Mouse (Mus musculus) heart, adult 2 months (tissue): Measurements from ENCODE around the gene Tbc1d17. TPM values are rescaled to one million over a fixed set of nuclear protein-coding genes. Genes with fewer than 3 reads are reported as not detected.

ENCODE experiments used
- DNase-seq, 2 experiments: peaks; one replicate each; pipeline ENCODE4 v3.0.0; 2021
- H3K27ac ChIP-seq: fragments of 200-600 bp; 2 replicates; pipeline ENCODE4 v1.8.1; 2022
- H3K27me3 ChIP-seq: fragments of 200-500 bp; 2 replicates; pipeline ENCODE4 v1.6.1; 2012; ENCODE audit warnings: mild to moderate bottlenecking, low read length, inconsistent platforms, mixed read lengths; ENCODE audit not compliant: control insufficient read depth, insufficient read depth
- H3K36me3 ChIP-seq: fragments of 200-500 bp; 2 replicates; pipeline ENCODE4 v1.6.1; 2012; ENCODE audit warnings: low read length, inconsistent platforms; ENCODE audit not compliant: control insufficient read depth, insufficient read depth
- H3K4me1 ChIP-seq: fragments of 200-500 bp; 2 replicates; pipeline ENCODE4 v1.6.1; 2011; ENCODE audit warnings: low read length; ENCODE audit not compliant: control insufficient read depth, insufficient read depth
- H3K4me3 ChIP-seq: fragments of 200-600 bp; 2 replicates; pipeline ENCODE4 v1.8.1; 2022
- H3K79me2 ChIP-seq: fragments of 200-500 bp; replicated peaks from 2 replicates; pipeline ENCODE4 v1.6.1; 2012; ENCODE audit warnings: mild to moderate bottlenecking, inconsistent platforms, low read length, moderate library complexity, mixed read lengths; ENCODE audit not compliant: control insufficient read depth, insufficient read depth
- H3K9ac ChIP-seq: fragments of 200-500 bp; 2 replicates; pipeline ENCODE4 v1.6.1; 2012; ENCODE audit warnings: low read depth, mild to moderate bottlenecking, control low read depth, inconsistent platforms, low read length, mixed read lengths
- CTCF ChIP-seq: fragments of 200-600 bp; IDR thresholded peaks from 2 replicates; pipeline ENCODE4 v1.8.1; 2022; ENCODE audit warnings: antibody characterized with exemption, mild to moderate bottlenecking, moderate library complexity
- EP300 ChIP-seq: fragments of 200-500 bp; IDR thresholded peaks from 2 replicates; pipeline ENCODE4 v1.6.1; 2011; ENCODE audit warnings: low read depth, low read length, control low read depth; ENCODE audit not compliant: insufficient read depth
- POLR2A ChIP-seq: fragments of 200-500 bp; IDR thresholded peaks from 2 replicates; pipeline ENCODE4 v1.6.1; 2011; ENCODE audit warnings: mild to moderate bottlenecking, low read depth, low read length, control low read depth; ENCODE audit not compliant: insufficient read depth
- WGBS: fragments of 180-500 bp; shearing (Covaris S2); methylation state at CpG from one replicate; pipeline ENCODE4 v1.1.7; 2018; 5-methylcytosine and 5-hydroxymethylcytosine counted together
- intact Hi-C: fragments of 180-260 bp; cut with DNase I; formaldehyde crosslinking; loops from one replicate; pipeline ENCODE4 v1.15.1; 2025
- polyA plus RNA-seq: library from polyadenylated mRNA; depleted of rRNA; stranded (reverse); fragments of >200 nt; gene quantifications from 2 replicates; pipeline ENCODE4 v1.2.3, GENCODE M21; 2012
- total RNA-seq, 2 experiments: library from RNA; stranded (reverse); gene quantifications; 2 replicates each; pipeline ENCODE4 v1.2.3; 2021

The Tbc1d17 gene
- total and polyA plus RNA-seq, 3 experiments = 29.6 to 56.0 (median 46.6) TPM

DNA sequence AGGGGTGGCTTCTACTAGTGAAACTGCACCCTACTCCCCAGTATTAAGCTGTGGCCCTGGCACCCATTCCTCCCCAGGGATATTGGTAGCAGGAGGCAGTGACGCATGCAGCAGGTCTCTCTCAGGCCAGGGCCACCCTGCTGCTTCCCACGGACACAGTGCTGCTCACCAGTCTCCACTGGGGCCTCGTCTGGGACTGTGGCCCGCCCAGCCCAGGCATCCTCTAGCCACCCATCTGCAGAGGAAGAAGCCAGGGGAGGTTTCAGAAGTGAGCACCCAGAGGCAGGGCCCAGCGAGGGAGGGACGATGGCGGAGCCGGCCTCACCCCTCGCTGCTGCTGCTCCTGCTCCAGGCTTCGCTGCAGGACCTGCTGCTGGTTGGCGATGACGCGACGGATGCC is 14.3 kb upstream of the Tbc1d17 start:
- no peak overlapping the region for H3K4me3 ChIP-seq
- no peak overlapping the region for H3K9ac ChIP-seq
- H3K4me1 ChIP-seq = peaks cover 27% of the 10 kb centered on the region
- WGBS = 85% methylated on average over 14 of the region's 14 CpGs
- H3K27ac ChIP-seq = no peak overlapping the region
- H3K27me3 ChIP-seq = no peaks in the 10 kb centered on the region
- H3K79me2 ChIP-seq = no peaks in the 10 kb centered on the region; the same call in 1 of the 2 replicates
- TF ChIP-seq POLR2A (no peak), EP300 (no peak), CTCF (no peak)
- intact Hi-C loops = no loop called here
- no peak for DNase-seq
- no peaks in the 10 kb centered on the region; the same call in 1 of the 2 replicates for H3K36me3 ChIP-seq

DNA sequence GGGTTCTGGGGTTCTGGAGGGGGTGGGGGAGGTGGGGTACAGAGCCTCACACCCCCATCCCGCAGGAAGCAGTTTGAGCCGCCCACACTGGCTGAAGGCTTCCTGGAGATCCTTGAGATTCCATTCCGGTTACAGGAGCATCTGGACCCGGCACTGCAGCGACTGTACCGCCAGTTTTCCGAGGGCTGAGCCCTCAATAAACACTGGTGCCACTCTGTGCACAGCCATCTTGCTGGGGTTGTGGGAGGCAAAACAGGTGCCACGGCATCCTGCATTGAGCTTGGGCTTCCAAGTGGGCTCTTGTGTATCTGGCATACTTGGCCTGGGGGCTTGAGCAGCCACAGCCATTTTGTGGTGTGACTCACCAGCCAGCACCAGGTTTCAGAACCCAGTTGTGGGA is 13.6 kb upstream of the Tbc1d17 start:
- H3K4me1 ChIP-seq = peaks cover 23% of the 10 kb centered on the region
- 55% methylated on average over 8 of the region's 8 CpGs for WGBS
- no peak overlapping the region for H3K27ac ChIP-seq
- no peak overlapping the region for H3K9ac ChIP-seq
- H3K4me3 ChIP-seq = no peak overlapping the region
- intact Hi-C loops = no loop called here
- DNase-seq = no peak
- H3K79me2 ChIP-seq = no peaks in the 10 kb centered on the region; the same call in 1 of the 2 replicates
- no peaks in the 10 kb centered on the region for H3K36me3 ChIP-seq
- TF ChIP-seq EP300 (no peak), CTCF (no peak)
- no peaks in the 10 kb centered on the region for H3K27me3 ChIP-seq

DNA sequence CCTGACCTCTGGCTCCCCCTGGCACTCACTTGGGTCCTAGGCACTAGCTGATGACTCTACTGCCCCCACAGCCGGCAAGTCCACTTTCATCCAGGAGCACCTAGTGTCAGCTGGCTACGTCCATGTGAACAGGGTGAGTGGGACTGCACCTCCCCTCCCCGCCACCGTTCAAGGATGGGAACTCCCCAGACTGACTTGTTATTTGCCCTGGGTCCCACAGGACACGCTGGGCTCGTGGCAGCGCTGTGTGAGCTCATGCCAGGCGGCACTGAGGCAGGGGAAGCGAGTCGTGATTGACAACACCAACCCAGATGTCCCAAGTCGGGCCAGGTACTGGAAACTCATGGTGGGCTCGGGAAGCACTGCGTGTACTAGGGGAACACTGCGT is 12.5 kb upstream of the Tbc1d17 start:
- Histone ChIP-seq H3K27me3 (no peaks in the 10 kb centered on the region), H3K4me3 (no peak overlapping the region), H3K9ac (no peak overlapping the region), H3K4me1 (peaks cover 18% of the 10 kb centered on the region), H3K27ac (no peak overlapping the region), H3K36me3 (no peaks in the 10 kb centered on the region), H3K79me2 (no peaks in the 10 kb centered on the region; the same call in 1 of the 2 replicates)
- no peak for DNase-seq
- intact Hi-C loops = no loop called here
- WGBS = 81% methylated on average over 14 of the region's 14 CpGs
- TF ChIP-seq EP300 (no peak), POLR2A (no peak), CTCF (no peak)

DNA sequence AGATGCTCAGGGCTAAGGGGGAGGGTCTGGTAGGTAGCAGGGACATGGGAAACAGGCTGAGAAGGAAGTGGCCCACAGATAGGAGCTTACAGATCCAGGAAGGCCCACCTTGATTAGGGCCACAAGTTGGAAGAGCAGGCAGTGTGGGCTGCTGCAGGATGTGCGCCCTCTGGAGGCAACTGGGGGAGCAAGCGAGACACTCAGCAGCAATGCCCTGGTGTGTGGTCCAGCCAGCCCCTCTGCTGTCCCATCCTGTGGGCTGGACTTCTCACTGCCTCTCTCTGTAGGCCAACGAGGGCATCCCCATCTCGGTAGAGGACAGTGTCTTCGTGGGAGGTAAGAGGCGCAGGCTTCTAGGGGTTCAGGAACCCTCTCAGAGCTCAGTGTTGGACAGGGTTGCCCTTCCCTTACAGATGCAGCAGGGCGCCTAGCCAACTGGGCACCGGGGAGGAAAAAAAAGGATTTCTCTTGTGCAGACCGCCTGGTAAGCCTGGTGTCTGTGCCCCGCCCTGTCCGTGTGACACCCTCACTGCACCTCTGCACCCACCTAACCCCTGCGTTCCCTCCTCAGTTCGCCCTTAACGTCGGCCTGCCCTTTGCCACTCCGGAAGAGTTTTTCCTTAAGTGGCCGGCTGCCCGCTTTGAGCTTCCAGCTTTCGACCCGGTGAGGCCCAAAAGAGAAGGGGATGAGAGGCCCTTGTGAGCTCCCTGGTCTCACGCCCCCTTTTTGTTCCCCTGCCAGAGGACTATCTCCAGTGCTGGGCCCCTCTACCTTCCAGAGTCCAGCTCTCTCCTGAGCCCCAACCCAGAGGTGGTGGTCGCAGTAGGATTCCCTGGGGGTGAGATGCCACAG is 11.9 kb upstream of the Tbc1d17 start:
- Histone ChIP-seq H3K27me3 (no peaks in the 10 kb centered on the region), H3K27ac (no peak overlapping the region), H3K4me1 (peaks cover 14% of the 10 kb centered on the region), H3K79me2 (no peaks in the 10 kb centered on the region; the same call in 1 of the 2 replicates), H3K9ac (no peak overlapping the region), H3K4me3 (no peak overlapping the region), H3K36me3 (no peaks in the 10 kb centered on the region)
- peak in 1 of 2 experiments; percentile 82 for DNase-seq
- TF ChIP-seq EP300 (no peak), CTCF (peak; percentile 95)
- 54% methylated on average over 22 of the region's 22 CpGs for WGBS
- intact Hi-C loops = no loop called here

DNA sequence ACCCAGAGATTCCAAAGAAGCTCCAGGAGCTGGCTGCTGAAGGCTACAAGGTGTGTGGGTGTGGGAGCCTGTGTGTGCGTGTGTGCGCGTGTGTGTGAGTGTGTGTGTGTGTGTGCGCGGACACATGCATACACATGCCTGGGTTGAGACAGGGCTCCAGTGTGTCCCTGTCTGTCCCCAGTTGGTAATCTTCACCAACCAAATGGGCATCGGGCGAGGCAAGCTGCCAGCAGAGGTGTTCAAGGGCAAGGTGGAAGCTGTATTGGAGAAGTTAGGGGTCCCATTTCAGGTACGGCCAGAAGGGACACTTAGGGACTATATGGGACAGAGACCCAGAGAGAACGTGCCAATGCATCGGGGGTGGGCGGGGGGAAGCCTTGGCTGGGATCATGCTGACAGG is 11.0 kb upstream of the Tbc1d17 start:
- peaks cover 7% of the 10 kb centered on the region for H3K4me1 ChIP-seq
- no peak overlapping the region for H3K27ac ChIP-seq
- no peak overlapping the region for H3K4me3 ChIP-seq
- H3K79me2 ChIP-seq = no peaks in the 10 kb centered on the region; the same call in 1 of the 2 replicates
- 88% methylated on average over 11 of the region's 11 CpGs for WGBS
- intact Hi-C loops = loop anchor here (5.0 kb wide), 1 partner anchor 37 kb away; the partner anchor contains the start of gene Fuz
- H3K9ac ChIP-seq = no peak overlapping the region
- H3K27me3 ChIP-seq = no peaks in the 10 kb centered on the region
- H3K36me3 ChIP-seq = no peaks in the 10 kb centered on the region
- DNase-seq = no peak
- TF ChIP-seq CTCF (no peak), POLR2A (no peak), EP300 (no peak)

DNA sequence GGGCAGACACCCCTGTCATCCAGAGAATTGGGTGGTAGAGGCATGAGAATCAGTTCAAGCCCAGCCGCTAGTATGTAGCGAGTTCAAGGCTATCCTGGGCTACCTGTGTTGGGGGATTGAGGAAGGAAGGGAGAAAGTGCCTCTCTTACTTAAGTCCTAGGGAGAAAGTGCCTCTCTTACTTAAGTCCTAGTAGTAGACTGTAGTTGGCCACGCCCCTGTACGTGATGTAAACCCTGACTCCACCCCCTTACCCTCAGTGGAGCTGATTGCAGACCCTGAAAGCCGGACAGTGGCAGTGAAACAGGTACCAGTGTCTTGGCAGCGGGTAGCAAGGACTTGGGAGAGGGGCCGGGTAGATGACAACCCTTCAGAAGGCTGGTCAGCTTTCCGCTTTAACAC is 9.0 kb upstream of the Tbc1d17 start:
- Histone ChIP-seq H3K4me1 (peaks cover 6% of the 10 kb centered on the region), H3K27me3 (no peaks in the 10 kb centered on the region), H3K4me3 (peak overlapping the region; percentile 83), H3K36me3 (no peaks in the 10 kb centered on the region), H3K79me2 (no peaks in the 10 kb centered on the region), H3K9ac (0 out of 2 replicates have a peak overlapping the region, but pooled peaks have one; percentile 12), H3K27ac (peak overlapping the region; percentile 91)
- intact Hi-C loops = loop anchor here (5.0 kb wide), 1 partner anchor 39 kb away; the partner anchor contains the start of gene Fuz
- 25% methylated on average over 8 of the region's 8 CpGs for WGBS
- no peak for TF ChIP-seq CTCF
- TF ChIP-seq POLR2A = 0 out of 2 replicates have a peak, but pooled peaks have one; percentile 18
- DNase-seq = no peak
